Mouse (Mus musculus) embryonic facial prominence, embryonic 13.5 days (tissue): ENCODE measurements around the gene Rec8. TPM values are rescaled to one million over a fixed set of nuclear protein-coding genes. Genes with fewer than 3 reads are reported as not detected.

ENCODE experiments used
- ATAC-seq: fragments of 200-750 bp; cut with Nextera tagmentation; 2 replicates; pipeline ENCODE4 v1.8.0; 2017; ENCODE audit warnings: low read depth; ENCODE audit not compliant: insufficient number of reproducible peaks, insufficient read depth, low FRiP score, low TSS enrichment
- H3K27ac ChIP-seq: fragments of 300-500 bp; sonication (generic); 2 replicates; pipeline ENCODE4 v1.5.1; 2015; ENCODE audit warnings: moderate library complexity, mild to moderate bottlenecking, inconsistent platforms
- H3K27me3 ChIP-seq: fragments of 300-500 bp; sonication (generic); 2 replicates; pipeline ENCODE4 v1.6.1; 2015; ENCODE audit warnings: mild to moderate bottlenecking, inconsistent platforms
- H3K36me3 ChIP-seq: fragments of 300-500 bp; sonication (generic); 2 replicates; pipeline ENCODE4 v1.6.1; 2015; ENCODE audit warnings: mild to moderate bottlenecking, inconsistent platforms
- H3K4me1 ChIP-seq: fragments of 300-500 bp; sonication (generic); 2 replicates; pipeline ENCODE4 v1.6.1; 2015; ENCODE audit warnings: inconsistent platforms
- H3K4me2 ChIP-seq: fragments of 300-500 bp; sonication (generic); 2 replicates; pipeline ENCODE4 v1.6.1; 2015; ENCODE audit warnings: moderate library complexity, mild to moderate bottlenecking, inconsistent platforms
- H3K4me3 ChIP-seq: fragments of 300-500 bp; sonication (generic); 2 replicates; pipeline ENCODE4 v1.5.1; 2015; ENCODE audit warnings: mild to moderate bottlenecking, inconsistent platforms
- H3K9ac ChIP-seq: fragments of 300-500 bp; sonication (generic); 2 replicates; pipeline ENCODE4 v1.6.1; 2015; ENCODE audit warnings: mild to moderate bottlenecking, inconsistent platforms
- H3K9me3 ChIP-seq: fragments of 300-500 bp; sonication (generic); 2 replicates; pipeline ENCODE4 v1.6.1; 2016; ENCODE audit warnings: inconsistent platforms
- WGBS: fragments of 180-500 bp; shearing (Covaris S2); methylation state at CpG from one replicate; pipeline ENCODE4 v1.1.7; 2015; ENCODE audit warnings: mixed read lengths; 5-methylcytosine and 5-hydroxymethylcytosine counted together
- polyA plus RNA-seq: library from polyadenylated mRNA; unstranded; fragments of >200 nt; fragmentation: Nextera tagmentation; extraction: Ambion mirVana; gene quantifications from 2 replicates; pipeline ENCODE4 v1.2.1, GENCODE M21; 2015

The Rec8 gene
- 2.0 and 2.8 TPM in 2 replicates for polyA plus RNA-seq

DNA sequence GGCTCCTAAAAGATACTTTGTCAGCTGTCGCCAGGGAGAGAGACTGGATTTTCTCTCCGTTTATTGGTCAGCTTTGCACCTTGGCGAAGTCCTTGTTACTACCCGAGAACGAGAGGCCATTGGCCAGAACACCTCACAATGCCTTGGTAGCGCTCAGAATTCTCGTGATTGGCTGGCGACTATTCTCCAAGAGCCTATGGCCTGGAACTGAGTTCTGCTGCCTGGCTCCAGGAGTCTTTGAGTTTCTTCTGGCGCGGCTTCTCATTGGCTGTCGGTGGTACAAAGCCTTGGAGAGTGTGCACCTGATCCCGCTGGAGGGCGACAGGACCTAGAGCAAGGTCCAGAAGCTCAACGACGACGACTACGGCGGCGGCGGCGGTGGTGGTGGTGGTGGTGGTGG, at the start of gene Rec8:
TSS of gene Rec8 (plus strand) at position 216 of the 400 bp plus-strand sequence.
- no peak for ATAC-seq
- Histone ChIP-seq H3K9me3 (no peaks in the 10 kb centered on the region), H3K4me2 (peak within 1 kb of the TSS; percentile 44), H3K9ac (peak within 1 kb of the TSS; percentile 46; the same call in 1 of the 2 replicates), H3K27ac (no peak within 1 kb of the TSS), H3K27me3 (no peaks in the 10 kb centered on the region), H3K4me1 (peaks cover 6% of the 10 kb centered on the region; the same call in 1 of the 2 replicates), H3K4me3 (peak within 1 kb of the TSS; percentile 11), H3K36me3 (no peaks in the 10 kb centered on the region)
- WGBS, result 27% methylated on average over 21 of the region's 21 CpGs

DNA sequence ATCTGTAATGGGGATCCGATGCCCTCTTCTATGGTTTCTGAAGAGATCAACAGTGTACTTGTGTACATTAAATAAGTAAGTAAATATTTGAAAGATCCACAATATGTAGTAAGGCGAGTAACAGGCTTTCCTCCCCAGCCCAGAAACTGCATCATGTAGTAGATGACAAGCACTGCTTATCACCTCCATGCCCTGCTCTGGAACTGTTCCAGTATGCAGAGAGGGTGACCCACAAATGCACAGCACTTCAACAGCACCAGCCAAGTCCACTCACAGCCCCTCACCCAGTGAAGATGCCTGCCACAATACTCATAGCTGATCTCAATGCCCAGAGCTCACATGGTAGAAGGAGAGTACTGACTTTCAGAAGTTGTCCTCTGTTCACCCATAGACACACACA, 47.2 kb upstream of the Rec8 start:
- WGBS, result 91% methylated on average over 2 of the region's 2 CpGs
- ATAC-seq, result no peak
- H3K27me3 ChIP-seq, result no peaks in the 10 kb centered on the region
- no peak overlapping the region for H3K4me3 ChIP-seq
- no peaks in the 10 kb centered on the region for H3K9me3 ChIP-seq
- peaks cover 47% of the 10 kb centered on the region for H3K36me3 ChIP-seq
- 0 out of 2 replicates have a peak, but pooled peaks cover 4% of the 10 kb centered on the region for H3K4me1 ChIP-seq
- no peak overlapping the region for H3K9ac ChIP-seq
- no peak overlapping the region for H3K27ac ChIP-seq
- H3K4me2 ChIP-seq, result no peak overlapping the region

GRCm38 (mm10) chr14:55571760-55572159, 46.1 kb upstream of the Rec8 start:
- Histone ChIP-seq H3K9ac (no peak overlapping the region), H3K9me3 (no peaks in the 10 kb centered on the region), H3K27me3 (no peaks in the 10 kb centered on the region), H3K4me2 (no peak overlapping the region), H3K4me1 (0 out of 2 replicates have a peak, but pooled peaks cover 5% of the 10 kb centered on the region), H3K4me3 (no peak overlapping the region), H3K27ac (no peak overlapping the region), H3K36me3 (peaks cover 35% of the 10 kb centered on the region)
- ATAC-seq, result no peak

DNA sequence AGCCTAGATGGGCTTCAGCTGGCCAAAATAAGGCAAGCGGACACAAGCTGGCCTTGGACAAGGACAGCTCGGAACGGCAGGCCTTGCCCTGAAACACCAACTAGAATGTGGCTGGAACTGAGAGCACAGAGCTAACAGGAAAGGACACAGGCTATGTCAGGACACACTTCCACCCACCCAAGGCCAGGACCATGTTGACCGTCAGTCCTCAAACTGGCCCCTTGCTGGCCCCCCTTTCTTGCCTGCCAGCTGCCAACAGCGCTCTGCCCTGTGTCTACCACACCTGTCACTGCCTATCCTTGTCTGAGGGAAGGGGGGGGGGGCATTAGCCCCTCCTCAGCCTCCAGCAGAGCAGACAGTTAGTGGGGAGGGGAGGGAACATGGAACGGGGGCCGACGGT, 42.5 kb upstream of the Rec8 start, which contains the start of gene Fitm1:
TSS of gene Fitm1 (plus strand) at position 316 of the 400 bp plus-strand sequence.
- no peaks in the 10 kb centered on the region for H3K9me3 ChIP-seq
- no peak for ATAC-seq
- H3K9ac ChIP-seq, result 0 out of 2 replicates have a peak within 1 kb of the TSS, but pooled peaks have one; percentile 32
- WGBS, result 77% methylated on average over 8 of the region's 8 CpGs
- H3K27ac ChIP-seq, result no peak within 1 kb of the TSS
- H3K27me3 ChIP-seq, result no peaks in the 10 kb centered on the region
- no peak within 1 kb of the TSS for H3K4me2 ChIP-seq
- H3K4me1 ChIP-seq, result peaks cover 14% of the 10 kb centered on the region
- no peak within 1 kb of the TSS for H3K4me3 ChIP-seq
- peaks cover 12% of the 10 kb centered on the region; the same call in 1 of the 2 replicates for H3K36me3 ChIP-seq

GRCm38 (mm10) chr14:55575711-55576110, 42.1 kb upstream of the Rec8 start:
- H3K27ac ChIP-seq, result no peak overlapping the region
- WGBS, result 67% methylated on average over 13 of the region's 13 CpGs
- H3K27me3 ChIP-seq, result no peaks in the 10 kb centered on the region
- 0 out of 2 replicates have a peak overlapping the region, but pooled peaks have one; percentile 32 for H3K9ac ChIP-seq
- H3K4me2 ChIP-seq, result no peak overlapping the region
- no peak for ATAC-seq
- H3K36me3 ChIP-seq, result peaks cover 13% of the 10 kb centered on the region
- no peak overlapping the region for H3K4me3 ChIP-seq
- H3K9me3 ChIP-seq, result no peaks in the 10 kb centered on the region
- H3K4me1 ChIP-seq, result peaks cover 14% of the 10 kb centered on the region

DNA sequence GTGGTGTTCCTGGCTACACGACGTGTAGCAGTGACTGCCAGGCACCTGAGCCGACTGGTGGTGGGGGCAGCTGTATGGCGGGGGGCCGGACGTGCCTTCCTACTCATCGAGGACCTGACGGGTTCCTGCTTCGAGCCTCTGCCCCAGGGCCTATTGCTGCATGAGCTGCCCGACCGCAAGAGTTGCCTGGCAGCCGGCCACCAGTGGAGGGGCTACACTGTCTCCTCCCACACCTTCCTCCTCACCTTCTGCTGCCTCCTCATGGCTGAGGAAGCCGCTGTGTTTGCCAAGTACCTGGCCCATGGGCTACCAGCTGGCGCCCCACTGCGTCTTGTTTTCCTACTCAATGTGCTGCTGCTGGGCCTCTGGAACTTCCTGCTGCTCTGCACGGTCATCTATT, 41.5 kb upstream of the Rec8 start:
- ATAC-seq, result no peak

GRCm38 (mm10) chr14:55577871-55578667, 39.8 kb upstream of the Rec8 start, which contains the start of gene Psme1:
Gene Psme1, plus strand, starts transcription at chr14:55578123.
- Histone ChIP-seq H3K9ac (peak within 1 kb of the TSS; percentile 95), H3K9me3 (no peaks in the 10 kb centered on the region), H3K4me2 (peak within 1 kb of the TSS; percentile 73), H3K27ac (peak within 1 kb of the TSS; percentile 78), H3K36me3 (peaks cover 26% of the 10 kb centered on the region), H3K4me3 (peak within 1 kb of the TSS; percentile 82), H3K27me3 (no peaks in the 10 kb centered on the region), H3K4me1 (peaks cover 14% of the 10 kb centered on the region)
- ATAC-seq, result peak; percentile 89
- WGBS, result under 1% methylated on average over 27 of the region's 32 CpGs

More for the DNA sequence above, 41.5 kb upstream of the Rec8 start:
- Histone ChIP-seq H3K27me3 (no peaks in the 10 kb centered on the region), H3K9ac (no peak overlapping the region), H3K36me3 (peaks cover 16% of the 10 kb centered on the region), H3K4me2 (no peak overlapping the region), H3K9me3 (no peaks in the 10 kb centered on the region), H3K27ac (no peak overlapping the region), H3K4me1 (peaks cover 14% of the 10 kb centered on the region), H3K4me3 (no peak overlapping the region)
- 74% methylated on average over 16 of the region's 16 CpGs for WGBS

DNA sequence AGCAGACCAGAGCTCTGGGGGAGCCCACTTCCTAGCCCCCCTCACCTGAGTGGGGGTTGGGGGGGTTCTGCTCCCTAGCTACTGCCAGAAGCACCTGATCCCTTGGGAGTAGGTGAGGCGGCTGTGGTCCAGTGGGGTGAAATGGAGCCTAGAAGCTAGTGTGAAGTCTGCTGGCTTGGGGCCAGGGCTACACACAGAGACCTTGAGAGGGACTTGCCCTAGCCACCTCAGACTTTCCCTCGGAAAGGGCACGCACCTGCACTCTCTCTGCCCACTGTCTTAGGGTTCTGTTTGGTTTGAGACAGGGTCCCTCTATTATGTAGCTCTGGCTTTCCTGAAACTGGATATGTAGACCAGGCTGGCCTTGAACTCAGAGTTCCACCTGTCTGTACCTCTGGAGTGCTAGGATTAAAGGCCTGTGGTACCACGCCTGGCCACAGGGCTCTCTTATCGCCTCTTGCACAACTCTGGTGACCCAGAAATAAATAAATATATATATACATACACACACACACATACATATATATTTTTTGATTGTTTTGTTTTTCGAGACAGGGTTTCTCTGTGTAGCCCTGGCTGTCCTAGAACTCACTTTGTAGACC, 39.1 kb upstream of the Rec8 start:
- H3K36me3 ChIP-seq, result peaks cover 26% of the 10 kb centered on the region
- no peaks in the 10 kb centered on the region for H3K27me3 ChIP-seq
- peak overlapping the region; percentile 95 for H3K9ac ChIP-seq
- no peaks in the 10 kb centered on the region for H3K9me3 ChIP-seq
- ATAC-seq, result peak; percentile 34
- H3K4me2 ChIP-seq, result peak overlapping the region; percentile 73
- H3K4me3 ChIP-seq, result peak overlapping the region; percentile 82
- peaks cover 14% of the 10 kb centered on the region for H3K4me1 ChIP-seq
- H3K27ac ChIP-seq, result peak overlapping the region; percentile 78
- WGBS, result 27% methylated on average over 6 of the region's 6 CpGs

DNA sequence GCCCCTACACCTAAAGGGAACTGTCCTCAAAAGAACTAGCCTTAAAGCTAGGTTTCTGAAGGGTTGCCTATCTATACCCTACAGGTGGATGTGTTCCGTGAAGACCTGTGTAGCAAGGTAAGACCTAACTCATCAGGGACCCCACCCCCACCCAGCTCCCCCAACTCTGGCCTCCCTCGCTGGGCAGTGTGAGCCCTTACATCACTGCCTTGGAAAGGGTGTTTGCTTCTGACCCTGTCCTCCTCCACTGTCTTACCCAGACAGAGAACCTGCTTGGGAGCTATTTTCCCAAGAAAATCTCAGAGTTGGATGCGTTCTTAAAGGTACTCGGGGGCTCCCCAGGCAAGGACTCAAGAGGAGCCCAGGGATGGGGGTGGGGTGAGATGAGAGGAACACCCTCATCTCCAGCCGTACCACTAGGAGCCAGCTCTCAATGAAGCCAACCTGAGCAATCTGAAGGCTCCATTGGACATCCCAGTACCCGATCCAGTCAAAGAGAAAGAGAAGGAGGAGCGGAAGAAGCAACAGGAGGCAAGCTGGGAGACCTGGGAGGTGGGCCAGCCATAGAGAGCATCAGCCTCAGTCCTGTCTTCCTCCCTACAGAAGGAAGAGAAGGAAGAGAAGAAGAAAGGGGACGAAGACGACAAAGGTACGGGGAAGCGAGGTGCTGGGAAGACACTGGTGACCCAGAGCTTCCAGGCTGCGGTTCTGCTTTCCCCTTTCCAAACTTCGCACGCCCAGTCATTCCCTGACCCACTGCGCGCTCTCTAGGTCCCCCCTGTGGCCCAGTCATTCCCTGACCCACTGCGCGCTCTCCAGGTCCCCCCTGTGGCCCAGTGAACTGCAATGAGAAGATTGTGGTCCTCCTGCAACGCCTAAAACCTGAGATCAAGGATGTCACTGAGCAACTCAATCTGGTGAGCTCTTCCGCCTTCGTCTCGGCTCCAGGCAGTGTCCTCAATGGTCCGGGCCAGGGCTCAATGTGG, 38.0 kb upstream of the Rec8 start:
- whole genome bisulfite sequencing, result 84% methylated on average over 23 of the region's 23 CpGs
- peaks cover 20% of the 10 kb centered on the region for H3K4me1 ChIP-seq
- H3K4me2 ChIP-seq, result 0 out of 2 replicates have a peak overlapping the region, but pooled peaks have one; percentile 73
- H3K27ac ChIP-seq, result no peak overlapping the region
- H3K27me3 ChIP-seq, result peaks cover 7% of the 10 kb centered on the region; the same call in 1 of the 2 replicates
- H3K9me3 ChIP-seq, result no peaks in the 10 kb centered on the region
- H3K9ac ChIP-seq, result no peak overlapping the region; the same call in 1 of the 2 replicates
- H3K36me3 ChIP-seq, result peaks cover 26% of the 10 kb centered on the region
- 0 out of 2 replicates have a peak overlapping the region, but pooled peaks have one; percentile 3 for H3K4me3 ChIP-seq
- ATAC-seq, result no peak

DNA sequence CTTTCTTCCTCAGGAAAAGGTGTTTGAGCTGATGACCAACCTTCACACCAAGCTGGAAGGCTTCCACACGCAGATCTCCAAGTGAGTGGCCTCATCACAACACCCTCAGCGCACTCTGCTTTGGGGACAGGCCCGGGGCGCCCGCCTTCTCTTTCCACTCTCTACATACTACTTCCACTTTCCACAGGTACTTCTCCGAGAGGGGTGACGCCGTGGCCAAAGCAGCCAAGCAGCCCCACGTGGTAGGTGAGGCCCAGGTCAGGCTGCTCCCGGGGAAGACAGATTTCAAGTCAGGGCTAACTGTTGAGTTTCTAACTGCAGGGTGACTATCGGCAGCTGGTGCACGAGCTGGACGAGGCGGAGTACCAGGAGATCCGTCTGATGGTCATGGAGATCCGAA, 37.1 kb upstream of the Rec8 start:
- WGBS, result 96% methylated on average over 16 of the region's 16 CpGs
- Histone ChIP-seq H3K9me3 (no peaks in the 10 kb centered on the region), H3K27me3 (peaks cover 9% of the 10 kb centered on the region; the same call in 1 of the 2 replicates), H3K36me3 (peaks cover 26% of the 10 kb centered on the region), H3K27ac (no peak overlapping the region), H3K4me2 (no peak overlapping the region), H3K4me1 (peaks cover 24% of the 10 kb centered on the region), H3K4me3 (no peak overlapping the region), H3K9ac (no peak overlapping the region)
- no peak for ATAC-seq
